Mouse (Mus musculus): Measurements from ENCODE around the gene Glyctk. TPM values are rescaled to one million over a fixed set of nuclear protein-coding genes. Genes with fewer than 3 reads are reported as not detected.
A peak's percentile ranks its signal among the peaks of the same experiment; 100 is the strongest.

The Glyctk gene
- polyA plus RNA-seq, 1 experiment from 2014 or later: 3.0 TPM

DNA sequence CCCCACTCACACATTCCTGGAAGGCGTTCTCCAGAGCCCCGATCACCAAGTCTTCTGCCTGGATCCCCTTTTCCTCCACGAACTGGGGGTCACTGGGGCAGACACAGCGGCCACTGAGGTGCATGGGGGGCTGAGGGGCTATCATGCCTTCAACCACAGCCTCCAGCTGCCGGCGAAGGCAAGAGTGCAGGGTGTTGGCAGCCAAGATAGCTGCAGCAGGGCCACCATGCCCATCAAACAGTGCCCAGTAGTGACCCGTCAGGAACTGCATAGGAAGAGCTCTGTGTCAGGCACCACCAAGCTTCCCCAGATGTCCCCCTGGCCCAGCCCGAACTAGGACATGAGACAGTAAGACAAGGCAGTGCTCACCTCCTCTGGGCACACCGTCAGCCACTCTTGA lies 39.8 kb upstream of the Glyctk start:
- Histone ChIP-seq H3K4me1 (replicated peaks; ENCODE audit: control insufficient read depth, insufficient read depth, low read length) (peaks cover 18% of the 10 kb centered on the region), H3K9me3 (ENCODE audit: control insufficient read depth, low read length) (no peaks in the 10 kb centered on the region), H3K27ac (no peak overlapping the region), H3K4me2 (replicated peaks) (no peak overlapping the region), H3K9ac (no peak overlapping the region), H3K36me3 (replicated peaks; ENCODE audit: control insufficient read depth, insufficient read depth) (peaks cover 7% of the 10 kb centered on the region; the same call in 1 of the 2 replicates), H3K4me3 (replicated peaks; ENCODE audit: low read length) (no peak overlapping the region), H3K27me3 (ENCODE audit: control insufficient read depth, insufficient read depth, low read length) (no peaks in the 10 kb centered on the region)
- DNase-seq (ENCODE audit: low spot score) (no peak), ATAC-seq (ENCODE audit: low FRiP score) (no peak)
- 96% methylated on average over 9 of the region's 9 CpGs for WGBS

DNA sequence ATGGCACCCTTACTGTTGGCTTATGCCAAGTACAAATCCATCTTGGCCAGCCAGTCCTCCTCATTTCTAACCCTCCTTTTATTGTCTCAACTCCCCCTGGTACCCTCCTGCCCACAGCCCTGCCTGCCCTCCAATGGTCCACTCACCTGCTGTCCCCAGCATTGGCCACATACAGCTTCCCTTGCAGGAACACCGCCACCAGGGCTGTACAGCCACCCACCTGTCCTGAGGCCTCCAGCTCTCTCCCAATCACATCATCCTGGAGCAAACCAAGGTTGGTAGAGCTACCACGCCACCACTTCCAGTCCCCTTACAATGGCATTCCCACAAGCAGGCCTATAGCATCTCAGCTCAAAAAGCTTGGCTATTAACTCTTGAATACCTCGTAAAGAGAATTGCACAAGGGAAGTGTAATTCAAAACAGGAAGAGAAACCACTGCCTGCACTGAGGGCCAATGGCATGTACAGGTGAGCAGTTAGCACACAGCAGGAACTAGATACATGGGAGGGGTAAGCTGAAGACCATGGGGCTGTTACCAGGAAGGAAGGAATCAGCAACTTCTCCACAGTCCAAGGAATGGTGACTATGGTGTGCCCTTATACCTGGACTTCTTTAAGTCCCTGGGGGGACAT lies 39.3 kb upstream of the Glyctk start:
- Histone ChIP-seq H3K9ac (no peak overlapping the region), H3K9me3 (ENCODE audit: control insufficient read depth, low read length) (no peaks in the 10 kb centered on the region), H3K27me3 (ENCODE audit: control insufficient read depth, insufficient read depth, low read length) (no peaks in the 10 kb centered on the region), H3K36me3 (replicated peaks; ENCODE audit: control insufficient read depth, insufficient read depth) (peaks cover 12% of the 10 kb centered on the region; the same call in 1 of the 2 replicates), H3K4me1 (replicated peaks; ENCODE audit: control insufficient read depth, insufficient read depth, low read length) (peaks cover 16% of the 10 kb centered on the region), H3K4me2 (replicated peaks) (no peak overlapping the region), H3K27ac (no peak overlapping the region), H3K4me3 (replicated peaks; ENCODE audit: low read length) (no peak overlapping the region)
- WGBS: 97% methylated on average over 3 of the region's 3 CpGs
- DNase-seq (ENCODE audit: low spot score): no peak
- ATAC-seq (ENCODE audit: low FRiP score): no peak

DNA sequence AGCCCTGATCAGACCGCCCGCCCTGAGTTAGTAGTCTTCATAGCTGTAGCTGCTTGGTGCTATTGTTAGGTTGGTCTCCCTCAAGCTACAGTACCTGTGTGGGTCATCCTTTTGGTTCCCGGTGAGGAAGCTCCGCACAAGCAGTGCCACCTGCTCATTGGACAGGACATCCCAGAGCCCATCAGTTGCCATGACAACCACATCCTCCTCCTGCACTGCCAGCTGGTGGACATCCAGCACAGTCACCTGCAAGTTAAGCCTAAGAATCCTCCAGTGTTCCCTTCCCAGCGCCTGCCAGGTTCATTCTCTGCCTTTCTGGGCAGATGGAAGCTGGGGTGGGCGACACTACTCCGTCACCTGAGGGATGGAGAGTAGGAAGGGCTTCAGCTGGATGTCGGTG lies 37.8 kb upstream of the Glyctk start:
- H3K9me3 ChIP-seq (ENCODE audit: control insufficient read depth, low read length): no peaks in the 10 kb centered on the region
- 0 out of 2 replicates have a peak, but pooled peaks have one; percentile 32 for ATAC-seq (ENCODE audit: low FRiP score)
- no peak overlapping the region for H3K9ac ChIP-seq
- no peaks in the 10 kb centered on the region for H3K27me3 ChIP-seq (ENCODE audit: control insufficient read depth, insufficient read depth, low read length)
- no peak overlapping the region for H3K4me3 ChIP-seq (replicated peaks; ENCODE audit: low read length)
- peak overlapping the region; percentile 55 for H3K27ac ChIP-seq
- peak; percentile 45 for DNase-seq (ENCODE audit: low spot score)
- H3K4me1 ChIP-seq (replicated peaks; ENCODE audit: control insufficient read depth, insufficient read depth, low read length): peaks cover 14% of the 10 kb centered on the region
- WGBS: 66% methylated on average over 8 of the region's 8 CpGs
- peaks cover 27% of the 10 kb centered on the region for H3K36me3 ChIP-seq (replicated peaks; ENCODE audit: control insufficient read depth, insufficient read depth)
- H3K4me2 ChIP-seq (replicated peaks): no peak overlapping the region

DNA sequence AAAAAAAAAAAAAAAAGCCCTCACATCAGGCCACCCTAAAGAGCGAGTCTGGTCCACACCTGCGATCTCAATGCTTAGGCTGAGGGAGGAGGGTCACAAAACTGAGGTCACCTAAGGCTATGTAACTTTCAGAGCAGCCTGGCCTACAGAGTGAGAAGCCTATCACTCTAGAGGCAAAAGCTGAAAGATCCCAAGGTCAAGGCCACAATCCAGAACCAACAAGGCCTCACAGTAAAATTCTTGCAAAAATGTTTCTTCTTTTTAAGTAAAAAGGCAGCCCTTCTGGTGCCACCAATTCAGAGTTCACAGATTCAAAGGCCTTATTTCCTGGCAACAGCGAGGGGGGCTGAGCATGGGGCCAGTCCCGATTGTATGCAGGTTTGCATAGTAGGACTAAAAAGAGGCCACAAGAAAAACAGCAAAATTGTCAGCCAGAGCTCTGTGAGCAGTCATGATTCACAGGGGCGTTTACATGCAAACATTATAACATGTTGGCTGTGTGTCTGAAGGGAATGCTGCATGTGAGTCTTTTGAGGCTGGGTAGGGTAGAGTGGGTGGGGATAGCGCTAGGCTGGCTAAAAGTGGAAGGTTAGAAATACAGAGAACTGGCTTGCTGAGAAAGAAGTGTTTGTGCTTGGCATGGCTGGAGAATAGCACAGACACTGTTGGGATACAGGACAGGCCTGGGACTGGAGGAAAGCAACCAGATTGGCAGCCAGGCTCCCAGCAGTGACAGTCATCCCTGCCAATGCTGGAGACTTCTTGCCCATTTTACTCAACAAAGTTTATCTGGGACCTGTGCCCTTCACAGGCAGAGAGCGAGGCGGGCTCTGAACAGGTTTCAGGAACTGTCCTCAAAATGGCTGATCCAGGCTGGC lies 36.2 kb upstream of the Glyctk start:
- no peak overlapping the region for H3K4me3 ChIP-seq (replicated peaks; ENCODE audit: low read length)
- no peak overlapping the region for H3K27ac ChIP-seq
- peaks cover 42% of the 10 kb centered on the region for H3K36me3 ChIP-seq (replicated peaks; ENCODE audit: control insufficient read depth, insufficient read depth)
- H3K4me2 ChIP-seq (replicated peaks): no peak overlapping the region
- no peak overlapping the region for H3K9ac ChIP-seq
- 96% methylated on average over 8 of the region's 8 CpGs for WGBS
- no peak for ATAC-seq (ENCODE audit: low FRiP score)
- peaks cover 14% of the 10 kb centered on the region for H3K4me1 ChIP-seq (replicated peaks; ENCODE audit: control insufficient read depth, insufficient read depth, low read length)
- H3K27me3 ChIP-seq (ENCODE audit: control insufficient read depth, insufficient read depth, low read length): no peaks in the 10 kb centered on the region
- no peaks in the 10 kb centered on the region for H3K9me3 ChIP-seq (ENCODE audit: control insufficient read depth, low read length)
- no peak for DNase-seq (ENCODE audit: low spot score)

DNA sequence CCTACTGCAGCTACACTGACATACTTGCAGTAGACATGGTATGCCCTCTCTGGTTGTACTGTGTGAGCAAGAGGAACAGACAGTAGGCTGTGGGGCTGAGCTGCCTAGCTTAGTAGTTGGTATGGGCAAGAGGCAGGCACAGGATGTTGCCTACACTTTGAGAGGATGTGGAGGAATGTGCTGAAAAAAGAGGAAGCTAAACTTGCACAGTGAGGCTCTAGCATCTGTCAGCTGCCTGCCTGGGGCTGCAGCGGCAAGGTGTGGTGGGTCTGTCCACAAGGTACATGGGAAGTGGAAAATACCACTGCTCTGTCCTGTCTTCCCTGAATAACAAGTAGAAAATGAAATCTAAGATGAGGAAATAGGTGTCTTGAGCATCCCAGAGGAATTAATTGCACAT lies 35.1 kb upstream of the Glyctk start:
- peaks cover 54% of the 10 kb centered on the region for H3K36me3 ChIP-seq (replicated peaks; ENCODE audit: control insufficient read depth, insufficient read depth)
- no peak overlapping the region for H3K4me2 ChIP-seq (replicated peaks)
- no peak for ATAC-seq (ENCODE audit: low FRiP score)
- DNase-seq (ENCODE audit: low spot score): no peak
- peaks cover 14% of the 10 kb centered on the region; the same call in 1 of the 2 replicates for H3K4me1 ChIP-seq (replicated peaks; ENCODE audit: control insufficient read depth, insufficient read depth, low read length)
- H3K27ac ChIP-seq: no peak overlapping the region
- no peak overlapping the region for H3K9ac ChIP-seq
- WGBS: 96% methylated on average over 1 of the region's 1 CpGs
- no peaks in the 10 kb centered on the region for H3K9me3 ChIP-seq (ENCODE audit: control insufficient read depth, low read length)
- no peaks in the 10 kb centered on the region for H3K27me3 ChIP-seq (ENCODE audit: control insufficient read depth, insufficient read depth, low read length)
- H3K4me3 ChIP-seq (replicated peaks; ENCODE audit: low read length): no peak overlapping the region

DNA sequence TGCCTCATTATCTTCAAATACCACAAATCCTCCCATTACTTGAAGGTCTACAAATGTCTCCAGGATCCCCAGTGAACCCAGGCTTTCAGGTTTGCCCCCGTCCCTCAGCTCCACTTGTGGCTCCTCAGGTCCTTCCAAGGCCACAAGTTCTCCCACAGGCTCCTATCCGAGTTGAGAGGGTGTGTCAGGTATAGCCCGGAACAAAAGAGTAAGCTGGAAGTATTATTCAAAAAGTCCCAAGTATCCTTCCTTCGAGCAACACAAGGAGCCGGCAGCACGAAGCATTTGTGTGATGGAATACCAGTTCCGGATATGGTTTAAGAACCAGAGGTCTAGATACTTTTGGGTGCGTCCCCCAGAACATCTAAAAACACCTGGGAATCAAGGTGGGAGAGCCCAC lies 34.1 kb upstream of the Glyctk start:
- Histone ChIP-seq H3K4me2 (replicated peaks) (no peak overlapping the region), H3K4me1 (replicated peaks; ENCODE audit: control insufficient read depth, insufficient read depth, low read length) (peaks cover 14% of the 10 kb centered on the region; the same call in 1 of the 2 replicates), H3K27me3 (ENCODE audit: control insufficient read depth, insufficient read depth, low read length) (no peaks in the 10 kb centered on the region), H3K4me3 (replicated peaks; ENCODE audit: low read length) (no peak overlapping the region), H3K9ac (no peak overlapping the region), H3K27ac (no peak overlapping the region), H3K9me3 (ENCODE audit: control insufficient read depth, low read length) (no peaks in the 10 kb centered on the region), H3K36me3 (replicated peaks; ENCODE audit: control insufficient read depth, insufficient read depth) (peaks cover 64% of the 10 kb centered on the region)
- ATAC-seq (ENCODE audit: low FRiP score) (no peak), DNase-seq (ENCODE audit: low spot score) (no peak)
- 94% methylated on average over 8 of the region's 8 CpGs for WGBS

DNA sequence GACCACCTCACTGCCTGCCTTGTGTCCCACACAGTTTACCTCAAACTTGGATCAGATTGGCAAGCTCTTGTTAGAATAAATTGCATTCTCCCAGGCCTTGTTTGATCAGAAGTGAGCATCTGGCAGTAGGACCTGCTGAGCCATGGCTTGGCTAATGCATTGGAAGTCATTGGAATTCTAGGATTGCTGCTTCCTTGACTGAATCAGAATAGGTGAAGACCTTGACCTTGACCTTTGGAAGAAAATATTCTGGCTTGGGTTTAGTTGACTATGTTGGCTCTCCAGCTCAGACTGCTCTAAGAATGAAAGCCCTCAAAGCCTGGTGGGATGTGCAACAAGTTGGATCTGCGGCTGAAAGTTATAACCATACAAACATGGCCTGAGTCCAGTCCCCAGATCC lies 33.4 kb upstream of the Glyctk start:
- Histone ChIP-seq H3K4me2 (replicated peaks) (no peak overlapping the region), H3K27ac (no peak overlapping the region), H3K9ac (no peak overlapping the region), H3K4me3 (replicated peaks; ENCODE audit: low read length) (no peak overlapping the region), H3K4me1 (replicated peaks; ENCODE audit: control insufficient read depth, insufficient read depth, low read length) (peaks cover 14% of the 10 kb centered on the region; the same call in 1 of the 2 replicates), H3K9me3 (ENCODE audit: control insufficient read depth, low read length) (no peaks in the 10 kb centered on the region), H3K36me3 (replicated peaks; ENCODE audit: control insufficient read depth, insufficient read depth) (peaks cover 70% of the 10 kb centered on the region), H3K27me3 (ENCODE audit: control insufficient read depth, insufficient read depth, low read length) (no peaks in the 10 kb centered on the region)
- ATAC-seq (ENCODE audit: low FRiP score): no peak
- WGBS: 100% methylated on average over 1 of the region's 1 CpGs
- no peak for DNase-seq (ENCODE audit: low spot score)

DNA sequence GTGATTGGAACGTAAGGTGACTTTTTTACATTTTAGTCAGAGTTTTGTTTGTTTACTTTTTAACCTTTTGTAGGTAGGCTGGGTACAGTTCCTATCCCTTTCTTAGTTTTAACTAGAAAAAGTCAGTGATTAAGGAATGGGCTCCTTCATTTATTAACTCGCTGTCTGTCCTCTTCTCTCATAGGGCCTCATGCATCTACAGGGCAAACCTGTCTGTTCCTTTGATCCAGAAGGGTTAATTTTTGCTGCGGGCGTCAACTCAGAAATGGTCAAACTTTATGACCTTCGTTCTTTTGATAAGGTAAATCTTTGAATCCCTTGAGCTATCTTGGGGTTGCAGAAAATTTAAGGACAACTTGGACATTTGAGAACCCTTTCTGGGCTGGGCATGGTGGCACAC lies 26.1 kb upstream of the Glyctk start:
- no peaks in the 10 kb centered on the region for H3K27me3 ChIP-seq (ENCODE audit: control insufficient read depth, insufficient read depth, low read length)

DNA sequence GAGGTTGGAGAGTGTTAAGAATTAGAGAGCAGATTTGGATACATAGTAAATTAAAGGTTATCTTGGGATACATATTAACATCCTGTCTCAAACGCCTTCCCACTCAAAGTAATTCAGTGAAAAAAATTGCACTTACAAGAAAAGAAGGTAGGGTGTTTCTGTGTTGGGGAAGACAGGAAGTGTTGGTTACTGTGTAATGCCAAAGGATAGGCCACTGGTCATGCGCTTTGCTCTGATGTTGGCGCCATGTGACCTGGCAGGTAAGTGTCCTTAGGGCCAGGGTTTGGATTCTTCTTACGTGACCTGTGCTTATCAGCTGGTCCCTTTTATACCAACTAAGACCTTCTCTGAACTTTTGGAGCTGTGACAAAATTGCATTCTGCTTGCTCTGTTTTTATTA lies 24.2 kb upstream of the Glyctk start:
- H3K4me3 ChIP-seq (replicated peaks; ENCODE audit: low read length): no peak overlapping the region
- ATAC-seq (ENCODE audit: low FRiP score): no peak
- WGBS: 96% methylated on average over 4 of the region's 4 CpGs

More for the DNA sequence above, 26.1 kb upstream of the Glyctk start:
- 95% methylated on average over 5 of the region's 5 CpGs for WGBS
- no peaks in the 10 kb centered on the region for H3K4me1 ChIP-seq (replicated peaks; ENCODE audit: control insufficient read depth, insufficient read depth, low read length)
- no peak overlapping the region for H3K27ac ChIP-seq
- no peak overlapping the region for H3K9ac ChIP-seq
- H3K4me2 ChIP-seq (replicated peaks): no peak overlapping the region
- H3K36me3 ChIP-seq (replicated peaks; ENCODE audit: control insufficient read depth, insufficient read depth): peaks cover 99% of the 10 kb centered on the region
- DNase-seq (ENCODE audit: low spot score): no peak
- H3K4me3 ChIP-seq (replicated peaks; ENCODE audit: low read length): no peak overlapping the region
- no peaks in the 10 kb centered on the region for H3K9me3 ChIP-seq (ENCODE audit: control insufficient read depth, low read length)
- ATAC-seq (ENCODE audit: low FRiP score): no peak

More for the DNA sequence above, 24.2 kb upstream of the Glyctk start:
- Histone ChIP-seq H3K4me1 (replicated peaks; ENCODE audit: control insufficient read depth, insufficient read depth, low read length) (no peaks in the 10 kb centered on the region), H3K27me3 (ENCODE audit: control insufficient read depth, insufficient read depth, low read length) (no peaks in the 10 kb centered on the region), H3K4me2 (replicated peaks) (no peak overlapping the region), H3K9me3 (ENCODE audit: control insufficient read depth, low read length) (no peaks in the 10 kb centered on the region), H3K36me3 (replicated peaks; ENCODE audit: control insufficient read depth, insufficient read depth) (peaks cover 99% of the 10 kb centered on the region), H3K27ac (no peak overlapping the region), H3K9ac (no peak overlapping the region)
- DNase-seq (ENCODE audit: low spot score): no peak

Measured in hindbrain, embryonic 14.5 days (tissue).